Mouse (Mus musculus): ENCODE measurements at regions not wholly inside any gene's neighbourhood (a gene's known extent, or its start where the extent isn't known, plus 50 kb on each side); places are given as distances from the start of the nearest gene placed in this dataset.

GRCm38 (mm10) chr10:17559980-17560379 lies 163.0 kb upstream of the Cited2 start:
- Histone ChIP-seq H3K9ac (no peak overlapping the region), H3K27me3 (no peaks in the 10 kb centered on the region), H3K27ac (no peak overlapping the region), H3K4me2 (no peak overlapping the region), H3K4me3 (no peak overlapping the region), H3K36me3 (no peaks in the 10 kb centered on the region), H3K9me3 (no peaks in the 10 kb centered on the region), H3K4me1 (peaks cover 34% of the 10 kb centered on the region)
- ATAC-seq (ENCODE audit: insufficient number of reproducible peaks, insufficient read depth, low FRiP score, low TSS enrichment, low read depth) = no peak
- WGBS = 40% methylated on average over 3 of the region's 3 CpGs

- H3K9me3 ChIP-seq = no peaks in the 10 kb centered on the region
- H3K36me3 ChIP-seq = no peaks in the 10 kb centered on the region
- no peak for ATAC-seq (ENCODE audit: insufficient number of reproducible peaks, insufficient read depth, low FRiP score, low TSS enrichment, low read depth)
- H3K27me3 ChIP-seq = no peaks in the 10 kb centered on the region
- peaks cover 34% of the 10 kb centered on the region for H3K4me1 ChIP-seq
- WGBS = 74% methylated on average over 7 of the region's 7 CpGs
- H3K9ac ChIP-seq = no peak overlapping the region
- H3K4me3 ChIP-seq = no peak overlapping the region
- H3K4me2 ChIP-seq = no peak overlapping the region
- no peak overlapping the region for H3K27ac ChIP-seq
Observed at GRCm38 (mm10) chr10:17561466-17561865, 161.6 kb upstream of the Cited2 start.

- no peak overlapping the region for H3K9ac ChIP-seq
- no peaks in the 10 kb centered on the region for H3K9me3 ChIP-seq
- ATAC-seq (ENCODE audit: insufficient number of reproducible peaks, insufficient read depth, low FRiP score, low TSS enrichment, low read depth) = no peak
- peaks cover 34% of the 10 kb centered on the region for H3K4me1 ChIP-seq
- no peak overlapping the region for H3K4me3 ChIP-seq
- H3K36me3 ChIP-seq = no peaks in the 10 kb centered on the region
- no peaks in the 10 kb centered on the region for H3K27me3 ChIP-seq
- H3K4me2 ChIP-seq = no peak overlapping the region
- 0 out of 2 replicates have a peak overlapping the region, but pooled peaks have one; percentile 8 for H3K27ac ChIP-seq
- WGBS = 89% methylated on average over 5 of the region's 5 CpGs
Observed at GRCm38 (mm10) chr10:17561977-17562376, 161.0 kb upstream of the Cited2 start.

GRCm38 (mm10) chr10:17562410-17563350 lies 160.3 kb upstream of the Cited2 start:
- Histone ChIP-seq H3K27me3 (no peaks in the 10 kb centered on the region), H3K9ac (no peak overlapping the region), H3K9me3 (no peaks in the 10 kb centered on the region), H3K4me3 (no peak overlapping the region), H3K4me1 (peaks cover 34% of the 10 kb centered on the region), H3K4me2 (peak overlapping the region; percentile 5; the same call in 1 of the 2 replicates), H3K36me3 (no peaks in the 10 kb centered on the region), H3K27ac (0 out of 2 replicates have a peak overlapping the region, but pooled peaks have one; percentile 34)
- WGBS = 55% methylated on average over 7 of the region's 7 CpGs
- no peak for ATAC-seq (ENCODE audit: insufficient number of reproducible peaks, insufficient read depth, low FRiP score, low TSS enrichment, low read depth)

- Histone ChIP-seq H3K4me3 (no peak overlapping the region), H3K9ac (no peak overlapping the region), H3K9me3 (no peaks in the 10 kb centered on the region), H3K36me3 (no peaks in the 10 kb centered on the region), H3K27ac (no peak overlapping the region; the same call in 1 of the 2 replicates), H3K4me2 (no peak overlapping the region), H3K27me3 (no peaks in the 10 kb centered on the region), H3K4me1 (peaks cover 34% of the 10 kb centered on the region)
- ATAC-seq (ENCODE audit: insufficient number of reproducible peaks, insufficient read depth, low FRiP score, low TSS enrichment, low read depth) = no peak
- WGBS = 47% methylated on average over 4 of the region's 4 CpGs
Observed at GRCm38 (mm10) chr10:17563351-17563749, 159.7 kb upstream of the Cited2 start.

GRCm38 (mm10) chr10:17564895-17565620 lies 158.0 kb upstream of the Cited2 start:
- Histone ChIP-seq H3K4me3 (no peak overlapping the region), H3K4me1 (peaks cover 27% of the 10 kb centered on the region), H3K27ac (no peak overlapping the region), H3K9ac (no peak overlapping the region), H3K9me3 (no peaks in the 10 kb centered on the region), H3K27me3 (no peaks in the 10 kb centered on the region), H3K4me2 (no peak overlapping the region), H3K36me3 (no peaks in the 10 kb centered on the region)
- no peak for ATAC-seq (ENCODE audit: insufficient number of reproducible peaks, insufficient read depth, low FRiP score, low TSS enrichment, low read depth)
- 76% methylated on average over 6 of the region's 6 CpGs for WGBS

GRCm38 (mm10) chr10:17566975-17567374 lies 156.0 kb upstream of the Cited2 start:
- WGBS = 85% methylated on average over 5 of the region's 5 CpGs
- Histone ChIP-seq H3K9ac (no peak overlapping the region), H3K4me2 (no peak overlapping the region), H3K4me1 (peaks cover 20% of the 10 kb centered on the region), H3K27me3 (no peaks in the 10 kb centered on the region), H3K9me3 (no peaks in the 10 kb centered on the region), H3K36me3 (no peaks in the 10 kb centered on the region), H3K27ac (no peak overlapping the region), H3K4me3 (no peak overlapping the region)
- ATAC-seq (ENCODE audit: insufficient number of reproducible peaks, insufficient read depth, low FRiP score, low TSS enrichment, low read depth) = no peak

GRCm38 (mm10) chr10:17567631-17568030 lies 155.4 kb upstream of the Cited2 start:
- no peak for ATAC-seq (ENCODE audit: insufficient number of reproducible peaks, insufficient read depth, low FRiP score, low TSS enrichment, low read depth)
- WGBS = 87% methylated on average over 3 of the region's 3 CpGs
- H3K9ac ChIP-seq = no peak overlapping the region

GRCm38 (mm10) chr10:17569577-17570113 lies 153.4 kb upstream of the Cited2 start:
- Histone ChIP-seq H3K27ac (no peak overlapping the region), H3K4me2 (no peak overlapping the region), H3K4me1 (no peaks in the 10 kb centered on the region), H3K27me3 (no peaks in the 10 kb centered on the region), H3K36me3 (no peaks in the 10 kb centered on the region), H3K9me3 (no peaks in the 10 kb centered on the region), H3K9ac (no peak overlapping the region), H3K4me3 (no peak overlapping the region)
- ATAC-seq (ENCODE audit: insufficient number of reproducible peaks, insufficient read depth, low FRiP score, low TSS enrichment, low read depth) = no peak
- 87% methylated on average over 6 of the region's 6 CpGs for WGBS

More at GRCm38 (mm10) chr10:17567631-17568030, 155.4 kb upstream of the Cited2 start:
- Histone ChIP-seq H3K27me3 (no peaks in the 10 kb centered on the region), H3K4me1 (peaks cover 13% of the 10 kb centered on the region), H3K4me2 (no peak overlapping the region), H3K36me3 (no peaks in the 10 kb centered on the region), H3K9me3 (no peaks in the 10 kb centered on the region), H3K27ac (no peak overlapping the region), H3K4me3 (no peak overlapping the region)

- Histone ChIP-seq H3K27ac (no peak overlapping the region), H3K36me3 (no peaks in the 10 kb centered on the region), H3K4me2 (no peak overlapping the region), H3K27me3 (no peaks in the 10 kb centered on the region), H3K4me3 (no peak overlapping the region), H3K9ac (no peak overlapping the region), H3K9me3 (no peaks in the 10 kb centered on the region), H3K4me1 (0 out of 2 replicates have a peak, but pooled peaks cover 4% of the 10 kb centered on the region)
- WGBS = 23% methylated on average over 3 of the region's 3 CpGs
- no peak for ATAC-seq (ENCODE audit: insufficient number of reproducible peaks, insufficient read depth, low FRiP score, low TSS enrichment, low read depth)
Observed at GRCm38 (mm10) chr10:17574894-17575293, 148.1 kb upstream of the Cited2 start.

- no peak overlapping the region for H3K4me2 ChIP-seq
- no peaks in the 10 kb centered on the region for H3K9me3 ChIP-seq
- H3K27ac ChIP-seq = no peak overlapping the region
- H3K9ac ChIP-seq = no peak overlapping the region
- no peaks in the 10 kb centered on the region for H3K36me3 ChIP-seq
- 0 out of 2 replicates have a peak, but pooled peaks cover 4% of the 10 kb centered on the region for H3K4me1 ChIP-seq
- 53% methylated on average over 10 of the region's 10 CpGs for WGBS
- no peaks in the 10 kb centered on the region for H3K27me3 ChIP-seq
- no peak overlapping the region for H3K4me3 ChIP-seq
- ATAC-seq (ENCODE audit: insufficient number of reproducible peaks, insufficient read depth, low FRiP score, low TSS enrichment, low read depth) = no peak
Observed at GRCm38 (mm10) chr10:17575448-17576332, 147.3 kb upstream of the Cited2 start.

Data from embryonic facial prominence, embryonic 13.5 days (tissue).